Mouse (Mus musculus): ENCODE data around the gene Matk.

DNA sequence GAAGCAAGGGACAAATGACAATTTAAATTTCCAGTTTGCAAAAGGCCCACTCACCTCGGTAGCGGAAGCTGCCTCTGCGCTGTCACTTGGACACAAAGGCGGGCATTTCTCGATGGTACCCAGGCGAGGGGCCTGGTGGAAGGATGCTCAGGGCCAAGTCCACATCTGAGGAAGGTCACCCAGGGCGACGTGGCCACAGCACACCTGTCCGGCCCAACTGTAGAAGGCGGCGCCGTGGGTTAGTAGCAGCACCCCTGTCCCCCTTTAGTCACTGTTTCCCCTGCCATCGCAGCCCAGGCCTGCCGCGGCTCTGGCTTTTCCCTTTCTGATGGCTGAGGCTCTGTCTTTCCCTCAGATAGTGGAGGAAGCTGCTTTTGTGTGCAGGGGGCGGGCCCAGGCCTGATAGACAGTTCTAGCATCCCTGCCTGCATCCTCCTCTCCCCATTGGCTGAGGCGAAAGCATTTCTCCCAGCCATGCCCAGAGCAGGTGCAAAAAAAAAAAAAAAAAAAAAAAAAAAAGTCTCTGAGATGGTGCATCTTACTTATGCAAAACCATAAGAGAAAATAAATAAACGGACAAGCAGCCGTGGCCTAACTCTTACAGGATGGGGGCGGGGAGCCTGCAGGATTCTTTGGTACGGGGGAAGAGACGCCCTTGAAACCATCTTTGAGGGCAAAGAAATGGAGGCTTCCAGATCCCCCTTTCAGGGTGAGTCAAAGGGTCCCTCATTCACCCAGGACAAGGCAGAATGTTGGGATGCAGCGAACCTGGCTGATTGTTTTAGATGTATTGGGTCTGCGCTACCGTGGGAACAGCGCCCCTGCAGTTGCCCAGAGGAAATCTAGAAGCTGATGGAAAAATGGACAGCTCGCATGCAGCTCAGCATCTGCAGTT, 22.1 kb upstream of the Matk start, which contains the start of gene Atcay:
- TF ChIP-seq POLR2A (IDR thresholded peaks at IDR 0.05; ENCODE audit: insufficient read depth, low read depth, low read length): no peak
- peak; percentile 59 for TF ChIP-seq CTCF (IDR thresholded peaks at IDR 0.05)
